Mouse (Mus musculus) forelimb bud, embryonic 11.5 days (tissue): ENCODE results near the gene Fdxacb1.

Experiments
- DNase-seq: peaks from one replicate; pipeline ENCODE4 v3.0.0-alpha.2; 2012; ENCODE audit warnings: low read depth, low spot score

Gene Fdxacb1

GRCm38 (mm10) chr9:50803055-50803671 lies 35.1 kb downstream of the Fdxacb1 start:
- DNase-seq, result no peak

GRCm38 (mm10) chr9:50808471-50808870 lies 40.4 kb downstream of the Fdxacb1 start:
- no peak for DNase-seq

GRCm38 (mm10) chr9:50809146-50809545 lies 41.1 kb downstream of the Fdxacb1 start:
- no peak for DNase-seq

GRCm38 (mm10) chr9:50811187-50811586 lies 43.2 kb downstream of the Fdxacb1 start:
- DNase-seq, result no peak

- DNase-seq, result no peak
These were observed 43.7 kb downstream of the Fdxacb1 start for GRCm38 (mm10) chr9:50811746-50812145.

GRCm38 (mm10) chr9:50813796-50814195 lies 45.8 kb downstream of the Fdxacb1 start:
- no peak for DNase-seq

- no peak for DNase-seq
These were observed 47.6 kb downstream of the Fdxacb1 start for GRCm38 (mm10) chr9:50815666-50816065.

GRCm38 (mm10) chr9:50816512-50816911 lies 48.5 kb downstream of the Fdxacb1 start:
- no peak for DNase-seq

GRCm38 (mm10) chr9:50818050-50818449 lies 50.0 kb downstream of the Fdxacb1 start:
- no peak for DNase-seq

- no peak for DNase-seq
These were observed 51.7 kb downstream of the Fdxacb1 start for GRCm38 (mm10) chr9:50819716-50820115.

GRCm38 (mm10) chr9:50821651-50822050 lies 53.6 kb downstream of the Fdxacb1 start:
- no peak for DNase-seq

GRCm38 (mm10) chr9:50822216-50822615 lies 54.2 kb downstream of the Fdxacb1 start:
- no peak for DNase-seq
